Mouse (Mus musculus) hindlimb bud, embryonic 11.5 days (tissue): ENCODE data around the gene Fkbp6.

Experiments used
- DNase-seq: peaks from one replicate; pipeline ENCODE4 v3.0.0-alpha.2; 2012; ENCODE audit warnings: low read depth, low spot score; ENCODE audit errors: extremely low spot score

Fkbp6 gene

GRCm38 (mm10) chr5:135352995-135353394 is 3.2 kb upstream of the Fkbp6 start, which contains the start of gene Trim50:
TSS of gene Trim50 (plus strand) at chr5:135353295.
- no peak for DNase-seq

DNA sequence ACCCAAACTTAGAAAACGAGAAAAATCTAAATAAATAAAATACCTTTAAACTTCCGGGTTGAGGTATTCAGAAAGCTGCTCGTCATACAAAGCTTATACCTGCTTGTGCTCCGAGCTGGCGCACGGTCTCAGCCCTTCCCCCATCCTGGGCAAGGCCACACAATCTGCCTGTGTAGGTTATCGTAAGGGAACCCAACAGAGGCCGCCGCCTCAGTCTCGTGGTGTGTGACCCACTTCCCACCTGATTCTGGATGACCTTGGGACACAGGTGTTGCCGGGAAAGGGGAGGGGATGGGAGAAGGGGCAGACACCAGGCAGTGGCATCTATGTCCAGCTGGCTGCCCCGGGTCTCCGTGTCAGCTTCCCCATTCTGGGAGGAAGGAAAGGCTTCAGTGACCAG is 1.8 kb upstream of the Fkbp6 start:
- DNase-seq = no peak

DNA sequence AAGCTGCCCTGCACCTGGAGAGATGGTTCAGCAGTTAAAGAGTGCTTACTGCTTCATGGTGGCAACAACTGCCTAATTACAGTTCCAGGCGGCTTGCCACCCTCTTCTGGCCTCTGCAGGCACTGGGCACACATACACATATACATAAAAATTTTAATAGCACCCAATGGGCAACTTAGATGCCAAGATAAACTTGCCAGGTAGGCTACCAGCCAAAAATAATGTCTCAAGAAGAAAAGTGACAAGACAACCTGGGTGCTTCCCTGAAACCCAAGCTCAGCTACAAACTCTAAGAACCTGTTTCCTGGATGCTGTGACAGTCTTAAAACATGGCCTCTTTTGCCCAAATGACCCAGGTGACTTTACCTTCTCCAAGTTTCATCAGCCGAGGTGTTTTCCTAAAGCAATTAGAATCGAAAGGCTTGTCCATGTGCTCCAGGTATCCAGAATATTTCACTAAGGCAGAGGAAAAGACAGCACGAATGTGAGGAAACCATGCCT is 2.3 kb downstream of the Fkbp6 start:
- no peak for DNase-seq

GRCm38 (mm10) chr5:135346430-135346829 is 3.4 kb downstream of the Fkbp6 start:
- no peak for DNase-seq

DNA sequence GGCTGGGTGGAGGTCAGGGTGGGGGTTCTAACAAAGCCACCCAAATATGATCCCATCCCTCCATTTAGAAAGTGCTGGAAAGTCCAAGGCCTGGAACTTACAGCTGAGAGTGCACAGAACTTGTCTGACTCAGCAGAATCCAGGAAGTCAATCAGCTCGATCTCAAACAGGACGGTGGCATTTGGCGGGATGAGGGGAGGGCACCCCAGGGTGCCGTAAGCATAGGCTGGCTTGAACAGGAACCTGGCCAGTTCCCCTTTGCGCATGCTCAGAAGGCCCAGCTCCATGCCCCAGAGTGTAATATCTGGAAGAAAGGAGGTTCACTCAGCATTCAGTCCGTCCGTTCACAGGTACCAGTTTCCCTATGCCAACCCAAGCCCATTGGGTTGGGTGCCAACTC is 3.9 kb downstream of the Fkbp6 start:
- DNase-seq = no peak

- no peak for DNase-seq
Observed at GRCm38 (mm10) chr5:135337575-135337974, 12.3 kb downstream of the Fkbp6 start.

DNA sequence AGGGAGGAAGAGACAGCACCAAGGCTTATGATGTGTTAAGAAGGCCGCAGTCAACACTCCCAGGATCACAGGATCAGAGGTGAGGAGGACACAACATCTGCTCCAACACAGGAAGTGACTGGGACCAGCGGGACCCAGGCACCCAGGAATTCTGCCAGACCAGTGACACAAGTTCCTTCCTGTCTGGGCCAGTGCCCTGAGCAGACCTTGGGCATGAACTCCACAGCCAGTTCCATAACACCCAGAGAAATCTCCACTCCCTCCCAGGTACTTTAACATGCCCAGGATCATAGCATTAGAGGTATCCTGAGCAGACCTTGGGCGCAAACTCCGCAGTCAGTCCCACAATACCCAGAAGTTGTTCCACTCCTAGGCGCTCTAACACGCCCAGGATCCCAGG is 18.7 kb downstream of the Fkbp6 start:
- no peak for DNase-seq

DNA sequence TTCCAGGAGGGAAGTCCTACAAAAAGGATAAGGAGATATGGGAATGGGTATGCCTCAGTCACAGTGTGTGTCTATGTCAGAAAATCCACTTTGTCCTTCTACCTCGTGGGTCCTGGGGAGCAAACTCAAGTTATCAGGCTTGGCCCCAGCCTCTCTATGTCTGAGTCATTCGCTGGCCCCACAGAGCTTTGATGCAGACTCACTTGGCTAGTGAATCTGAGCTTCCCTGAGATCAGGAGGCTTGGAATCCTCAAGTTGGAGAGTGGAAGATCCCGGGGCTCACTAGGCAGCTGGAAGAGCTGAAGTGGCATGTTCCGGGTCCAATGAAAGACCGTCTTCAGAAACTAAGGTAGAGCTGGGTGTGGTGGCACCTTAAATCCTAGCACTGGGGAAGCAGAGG is 19.6 kb downstream of the Fkbp6 start:
- no peak for DNase-seq

DNA sequence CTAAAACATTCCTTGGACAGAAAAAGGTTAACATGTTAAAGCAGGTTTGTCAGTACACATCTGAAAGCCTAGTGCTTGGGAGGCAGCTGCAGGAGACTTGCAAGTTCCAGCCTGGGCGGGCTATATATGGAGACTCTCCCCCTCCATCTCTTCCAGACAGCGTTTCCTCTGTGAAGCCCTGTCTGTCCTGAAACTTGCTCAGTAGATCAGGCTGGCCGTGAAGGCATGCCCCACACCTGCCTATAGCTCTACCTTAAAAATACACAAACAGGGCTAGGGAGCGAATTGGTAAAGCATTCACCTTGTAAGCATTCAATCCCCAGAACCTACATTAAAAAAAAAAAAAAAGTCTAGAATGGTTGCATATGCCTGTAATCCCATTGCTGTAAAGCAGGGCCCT is 20.4 kb downstream of the Fkbp6 start:
- DNase-seq = no peak

GRCm38 (mm10) chr5:135326121-135326659 is 23.7 kb downstream of the Fkbp6 start:
- no peak for DNase-seq

DNA sequence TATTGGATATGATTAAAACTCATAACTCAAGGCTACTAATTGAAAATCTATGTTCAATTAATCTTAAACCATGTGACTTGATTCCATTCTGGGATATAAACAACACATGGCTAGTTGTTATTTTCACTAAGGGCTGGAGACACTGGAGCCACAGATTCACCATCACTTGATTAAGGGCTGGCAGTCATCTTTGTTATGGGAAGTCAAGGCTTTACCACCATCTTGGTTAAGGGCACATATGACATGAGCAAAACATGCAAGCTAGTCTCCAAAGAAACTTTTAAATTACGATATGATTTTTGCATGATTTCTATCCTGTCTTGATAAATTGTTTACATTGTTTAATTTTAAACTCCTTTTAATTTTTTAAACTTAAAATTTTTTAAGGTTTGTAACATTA is 27.6 kb downstream of the Fkbp6 start:
- no peak for DNase-seq

DNA sequence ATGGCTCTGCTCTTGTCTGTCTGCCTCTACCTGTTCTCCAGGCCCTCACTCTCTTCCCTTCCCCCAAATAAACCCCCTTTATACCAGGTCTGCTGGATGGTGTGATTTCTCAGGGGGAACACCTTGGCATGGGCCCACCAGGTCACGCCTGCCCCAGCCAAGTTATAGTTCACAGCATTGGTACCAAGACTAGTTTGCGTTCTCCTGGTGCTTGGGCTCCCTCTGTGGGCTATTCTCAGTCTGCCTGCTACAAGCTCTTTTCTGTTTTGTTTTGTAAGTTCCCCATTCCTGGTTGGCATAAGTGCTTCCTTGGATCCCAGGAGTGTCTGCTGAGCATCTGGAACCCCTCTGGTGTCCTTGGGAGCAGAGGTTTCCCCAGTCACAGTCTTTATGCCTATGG is 30.0 kb downstream of the Fkbp6 start:
- DNase-seq = no peak

DNA sequence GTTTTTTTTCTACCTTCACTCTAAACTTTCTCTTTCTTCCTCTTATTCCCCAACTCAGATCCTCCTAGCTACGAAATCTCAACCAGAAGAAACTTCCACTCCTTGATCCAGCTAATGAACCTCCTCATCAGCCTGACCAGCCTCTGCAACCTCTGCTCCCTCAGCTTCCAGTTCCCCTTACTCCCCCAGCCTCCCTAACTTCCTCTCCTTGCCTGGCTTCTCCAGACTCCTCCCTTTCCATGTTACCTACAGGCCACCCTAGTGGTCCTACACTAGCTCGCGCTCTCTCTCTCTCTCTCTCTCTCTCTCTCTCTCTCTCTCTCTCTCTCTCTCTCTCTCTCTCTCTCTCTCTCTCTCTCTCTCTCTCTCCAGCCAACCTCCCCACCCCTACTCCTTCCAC is 33.7 kb downstream of the Fkbp6 start:
- no peak for DNase-seq

- no peak for DNase-seq
Observed at GRCm38 (mm10) chr5:135306321-135306965, 43.4 kb downstream of the Fkbp6 start.

DNA sequence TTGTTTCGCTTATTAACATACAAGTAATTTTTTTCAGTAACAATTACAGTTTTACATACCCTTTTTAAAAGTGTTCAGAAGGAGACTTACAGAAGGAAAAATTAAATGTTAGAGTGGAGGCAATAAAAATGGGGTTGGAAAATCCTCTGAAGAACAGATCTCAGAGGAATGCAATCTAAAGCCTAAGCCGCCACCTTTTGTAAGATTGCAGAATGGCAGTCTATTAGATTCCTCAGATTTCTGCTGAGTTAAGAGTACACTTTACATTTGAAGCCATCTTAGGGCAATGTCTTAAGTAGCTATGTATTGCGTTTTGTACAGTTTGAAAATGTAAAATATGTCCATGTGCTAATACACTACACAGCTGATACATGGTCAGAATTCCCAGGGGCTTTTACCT is 47.4 kb downstream of the Fkbp6 start:
- no peak for DNase-seq

- DNase-seq = no peak
Observed at GRCm38 (mm10) chr5:135301916-135302315, 47.9 kb downstream of the Fkbp6 start.

DNA sequence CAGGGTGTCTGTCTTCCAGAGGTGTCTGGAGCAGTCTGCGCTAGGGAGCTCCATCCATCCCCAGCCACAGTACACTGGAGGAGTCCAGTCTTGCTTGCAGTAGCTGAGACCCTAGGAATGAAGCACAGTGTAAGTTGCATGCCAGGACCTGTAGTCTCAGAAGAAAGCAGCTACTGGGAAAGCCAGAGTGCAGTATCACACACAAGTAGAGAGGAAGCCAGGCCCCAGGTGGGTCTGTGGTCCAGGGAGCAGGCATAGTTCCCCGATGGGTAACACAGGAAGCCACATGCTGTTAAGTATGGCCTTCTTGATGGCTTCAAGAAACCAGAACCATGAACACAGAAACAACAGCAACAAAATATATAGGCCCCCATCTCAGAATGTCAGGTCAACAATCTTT is 57.8 kb downstream of the Fkbp6 start:
- DNase-seq = no peak

GRCm38 (mm10) chr5:135291193-135291592 is 58.7 kb downstream of the Fkbp6 start:
- DNase-seq = no peak

DNA sequence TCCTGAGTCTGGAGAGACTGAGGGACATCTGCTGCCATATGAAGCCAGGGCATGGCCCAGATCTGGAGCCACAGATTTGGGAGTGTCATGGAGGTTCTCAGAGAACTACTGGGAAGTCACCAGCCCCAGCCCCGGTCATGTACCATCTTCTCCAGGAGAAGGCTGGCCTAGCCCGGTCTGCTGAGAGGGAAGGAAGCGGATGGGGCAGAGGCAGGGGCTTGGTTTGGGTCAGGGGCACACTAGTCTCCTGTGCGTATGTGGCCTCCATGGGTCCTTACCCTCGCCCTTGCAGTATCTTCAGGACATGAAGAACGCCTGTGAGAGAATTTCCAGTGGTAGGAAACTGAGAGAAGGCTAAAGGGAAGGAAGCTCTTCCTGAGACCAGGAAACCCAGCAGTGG is 59.1 kb downstream of the Fkbp6 start:
- no peak for DNase-seq

DNA sequence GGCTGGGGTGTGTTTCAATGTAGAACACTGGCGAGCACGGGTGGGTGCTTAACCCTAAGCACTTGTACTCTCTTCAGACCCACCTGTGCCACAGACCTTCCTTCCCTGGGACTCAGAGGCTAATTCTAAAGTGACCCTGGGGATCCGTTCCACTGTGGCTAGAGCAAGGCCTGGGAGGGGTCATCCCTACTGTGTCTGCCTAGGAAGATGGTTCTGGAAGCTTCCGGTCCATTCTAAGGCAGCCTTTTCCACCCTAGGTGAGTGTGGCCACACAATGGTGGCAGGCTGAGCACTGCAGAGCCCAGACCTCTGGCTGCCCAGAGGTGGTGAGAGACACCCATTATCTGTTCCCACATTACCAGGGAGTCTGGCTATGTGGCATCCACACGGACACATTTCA is 62.9 kb downstream of the Fkbp6 start:
- no peak for DNase-seq

DNA sequence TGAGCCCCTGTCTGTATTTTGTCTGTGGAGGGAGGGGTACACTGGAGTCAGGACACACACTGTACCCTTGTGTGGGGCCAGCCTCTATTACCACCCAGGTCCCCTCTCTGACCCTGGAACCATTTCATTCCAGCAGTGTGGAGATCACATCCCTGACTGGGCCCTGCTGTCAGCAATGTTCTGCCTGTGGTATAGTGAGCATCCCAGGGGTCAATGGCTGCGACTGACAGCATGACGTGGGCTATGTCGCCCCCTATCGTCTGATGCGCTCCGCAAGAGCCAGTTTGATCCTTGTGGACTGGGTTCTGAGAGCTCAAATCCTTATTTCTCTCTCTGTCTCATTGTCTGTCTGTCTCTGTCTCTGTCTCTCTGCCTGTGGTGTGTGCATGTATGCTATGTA is 63.7 kb downstream of the Fkbp6 start:
- no peak for DNase-seq

DNA sequence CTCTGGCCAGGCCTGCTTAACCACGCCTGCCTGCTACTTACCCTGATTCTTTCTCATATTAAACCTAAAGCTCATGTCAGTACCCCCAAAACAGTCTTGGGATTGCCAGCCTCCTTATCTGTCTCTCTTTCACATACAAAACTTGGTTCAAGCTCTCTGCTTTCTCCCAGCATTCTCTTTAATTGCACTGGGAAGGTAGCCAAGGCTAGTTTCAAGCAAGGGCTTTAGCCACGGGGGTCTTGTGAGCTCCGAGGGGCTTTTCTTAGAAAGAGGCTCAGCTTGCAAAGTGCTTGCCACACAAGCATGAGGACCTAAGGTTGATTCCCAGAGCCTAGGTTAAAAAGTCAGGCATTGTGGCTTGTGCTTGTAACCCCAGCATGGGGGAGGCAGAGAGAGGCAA is 64.6 kb downstream of the Fkbp6 start:
- no peak for DNase-seq

- DNase-seq = no peak
Observed at GRCm38 (mm10) chr5:135280226-135280625, 69.6 kb downstream of the Fkbp6 start.
